Mouse (Mus musculus) heart, embryonic 10.5 days (tissue): ENCODE measurements around the gene Srbd1. TPM values are rescaled to one million over a fixed set of nuclear protein-coding genes. Genes with fewer than 3 reads are reported as not detected.

ENCODE experiments used
- DNase-seq: peaks from one replicate; pipeline ENCODE4 v3.0.0-alpha.2; 2017; ENCODE audit warnings: low spot score
- H3K27ac ChIP-seq: fragments of 300-500 bp; sonication (generic); 2 replicates; pipeline ENCODE4 v1.5.1; 2016; ENCODE audit warnings: mild to moderate bottlenecking
- H3K27me3 ChIP-seq: fragments of 300-500 bp; sonication (generic); 2 replicates; pipeline ENCODE4 v1.6.1; 2016; ENCODE audit warnings: mild to moderate bottlenecking; ENCODE audit not compliant: poor library complexity, insufficient read depth, severe bottlenecking
- H3K36me3 ChIP-seq: fragments of 300-500 bp; sonication (generic); 2 replicates; pipeline ENCODE4 v1.6.1; 2016; ENCODE audit warnings: mild to moderate bottlenecking, moderate library complexity
- H3K4me1 ChIP-seq: fragments of 300-500 bp; sonication (generic); 2 replicates; pipeline ENCODE4 v1.6.1; 2016; ENCODE audit warnings: mild to moderate bottlenecking
- H3K4me3 ChIP-seq: fragments of 300-500 bp; sonication (generic); 2 replicates; pipeline ENCODE4 v1.5.1; 2016; ENCODE audit warnings: mild to moderate bottlenecking, moderate library complexity
- H3K9me3 ChIP-seq: fragments of 300-500 bp; sonication (generic); 2 replicates; pipeline ENCODE4 v1.6.1; 2016; ENCODE audit warnings: mild to moderate bottlenecking, moderate library complexity
- WGBS: fragments of 180-500 bp; shearing (Covaris S2); methylation state at CpG from one replicate; pipeline ENCODE4 v1.1.7; 2016; 5-methylcytosine and 5-hydroxymethylcytosine counted together
- polyA plus RNA-seq: library from polyadenylated mRNA; unstranded; fragments of >200 nt; fragmentation: Nextera tagmentation; extraction: Ambion mirVana; gene quantifications from 2 replicates; pipeline ENCODE4 v1.2.1, GENCODE M21; 2016

Gene Srbd1
- polyA plus RNA-seq, 1 experiment from 2014 or later: 15.4 TPM

DNA sequence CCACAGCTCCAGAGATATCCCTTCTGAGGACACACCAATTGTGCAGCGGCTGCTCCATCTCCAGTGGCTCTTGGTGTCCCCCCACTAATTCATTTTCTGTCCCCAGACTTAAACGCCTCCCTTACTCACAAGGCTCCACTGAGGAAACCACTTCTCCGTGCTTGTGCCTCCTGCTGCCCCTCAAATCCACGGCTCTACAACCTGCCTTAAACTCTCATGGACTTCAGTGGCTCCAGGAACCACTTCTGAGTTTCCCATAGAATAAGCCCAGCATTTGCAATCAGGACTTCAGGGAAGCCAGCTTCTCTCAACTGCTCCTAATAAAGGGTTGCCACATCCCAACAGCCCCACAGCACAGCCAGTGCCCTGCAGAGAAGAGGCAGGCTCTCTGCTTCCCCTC is 200.2 kb downstream of the Srbd1 start:
- 80% methylated on average over 4 of the region's 4 CpGs for WGBS
- H3K4me3 ChIP-seq: no peak overlapping the region
- no peak overlapping the region for H3K27ac ChIP-seq
- DNase-seq: peak; percentile 61
- peaks cover 8% of the 10 kb centered on the region; the same call in 1 of the 2 replicates for H3K4me1 ChIP-seq
- H3K36me3 ChIP-seq: no peaks in the 10 kb centered on the region
- no peaks in the 10 kb centered on the region for H3K9me3 ChIP-seq
- H3K27me3 ChIP-seq: peaks cover 42% of the 10 kb centered on the region

DNA sequence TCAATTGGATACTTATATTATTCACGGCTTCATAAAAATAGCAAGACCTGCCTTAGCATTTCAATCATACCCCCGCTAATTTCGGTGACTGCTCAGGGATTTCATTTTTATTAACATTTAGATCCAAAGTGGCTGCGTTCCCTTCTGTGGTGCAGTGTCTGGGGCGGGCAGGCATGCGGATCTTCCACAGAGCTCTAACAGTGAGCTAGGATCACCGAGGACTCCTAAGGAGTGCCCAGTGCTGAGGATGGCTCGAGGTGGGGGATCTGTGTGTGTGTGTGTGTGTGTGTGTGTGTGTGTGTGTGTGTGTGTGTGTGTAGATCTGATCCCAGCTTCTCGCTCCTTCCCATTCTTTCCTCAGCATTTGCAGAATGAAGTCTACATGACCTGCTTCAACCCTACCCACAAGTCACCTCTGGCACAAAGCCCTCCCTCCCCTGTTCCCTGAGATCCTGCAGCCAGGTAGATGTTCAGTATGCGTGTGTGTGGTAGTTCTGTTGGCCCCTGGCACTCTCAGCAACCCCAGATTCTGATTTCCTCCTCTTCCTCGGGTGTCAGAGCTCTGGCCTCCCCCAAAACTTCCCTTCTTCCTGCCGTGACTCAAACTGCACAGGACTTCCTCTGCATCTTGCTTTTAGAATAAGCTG is 200.9 kb downstream of the Srbd1 start:
- Histone ChIP-seq H3K9me3 (no peaks in the 10 kb centered on the region), H3K27ac (no peak overlapping the region), H3K36me3 (no peaks in the 10 kb centered on the region), H3K4me3 (no peak overlapping the region), H3K4me1 (peaks cover 8% of the 10 kb centered on the region; the same call in 1 of the 2 replicates), H3K27me3 (peaks cover 42% of the 10 kb centered on the region)
- peak; percentile 58 for DNase-seq
- 70% methylated on average over 12 of the region's 12 CpGs for WGBS

DNA sequence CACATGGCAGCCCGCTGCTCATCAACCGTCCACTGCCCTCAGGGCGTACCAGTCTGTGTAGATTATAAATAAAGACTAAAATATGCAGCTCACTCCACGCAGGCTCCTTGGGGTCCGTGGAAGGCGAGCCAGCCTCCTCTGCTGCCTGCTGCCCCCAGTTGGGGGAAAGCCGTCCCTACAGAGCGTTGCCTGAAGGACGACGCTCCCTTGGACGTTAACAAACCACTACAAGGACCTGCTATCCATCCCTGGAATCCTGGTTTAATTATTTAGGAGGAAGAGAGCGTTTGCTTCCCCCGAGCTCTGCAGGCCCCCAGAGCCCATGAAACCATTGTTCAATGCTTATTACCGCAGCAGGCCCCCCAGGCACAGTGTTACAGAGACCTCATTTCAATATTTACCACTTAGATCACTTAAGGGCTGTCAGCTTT is 201.4 kb downstream of the Srbd1 start:
- H3K27me3 ChIP-seq: peaks cover 36% of the 10 kb centered on the region
- H3K27ac ChIP-seq: no peak overlapping the region
- peaks cover 8% of the 10 kb centered on the region; the same call in 1 of the 2 replicates for H3K4me1 ChIP-seq
- WGBS: 60% methylated on average over 14 of the region's 14 CpGs
- peak; percentile 52 for DNase-seq
- no peaks in the 10 kb centered on the region for H3K9me3 ChIP-seq
- H3K36me3 ChIP-seq: no peaks in the 10 kb centered on the region
- H3K4me3 ChIP-seq: no peak overlapping the region

DNA sequence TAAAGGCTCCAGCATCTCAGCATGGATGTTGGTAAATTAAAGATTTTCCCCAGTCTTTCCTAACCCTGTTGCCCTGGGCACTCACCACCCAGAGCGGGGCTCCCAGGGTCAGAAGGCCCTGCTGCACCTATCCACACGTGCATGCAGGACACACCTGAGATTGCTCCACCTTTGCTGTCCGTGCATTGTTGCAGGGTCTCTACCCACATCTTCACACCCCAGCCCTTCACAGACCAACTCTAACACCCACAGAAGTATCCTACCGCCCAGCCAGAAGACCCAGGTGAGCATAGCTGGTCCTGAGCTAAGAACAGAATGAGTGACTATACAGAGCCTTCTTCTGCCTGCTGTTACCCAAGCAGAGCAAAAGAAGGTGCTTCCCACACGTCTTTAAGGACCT is 201.9 kb downstream of the Srbd1 start:
- no peak overlapping the region for H3K4me3 ChIP-seq
- DNase-seq: peak; percentile 74
- H3K4me1 ChIP-seq: peaks cover 8% of the 10 kb centered on the region; the same call in 1 of the 2 replicates
- H3K9me3 ChIP-seq: no peaks in the 10 kb centered on the region
- WGBS: 78% methylated on average over 5 of the region's 5 CpGs
- H3K27ac ChIP-seq: no peak overlapping the region
- H3K27me3 ChIP-seq: peaks cover 31% of the 10 kb centered on the region
- no peaks in the 10 kb centered on the region for H3K36me3 ChIP-seq

DNA sequence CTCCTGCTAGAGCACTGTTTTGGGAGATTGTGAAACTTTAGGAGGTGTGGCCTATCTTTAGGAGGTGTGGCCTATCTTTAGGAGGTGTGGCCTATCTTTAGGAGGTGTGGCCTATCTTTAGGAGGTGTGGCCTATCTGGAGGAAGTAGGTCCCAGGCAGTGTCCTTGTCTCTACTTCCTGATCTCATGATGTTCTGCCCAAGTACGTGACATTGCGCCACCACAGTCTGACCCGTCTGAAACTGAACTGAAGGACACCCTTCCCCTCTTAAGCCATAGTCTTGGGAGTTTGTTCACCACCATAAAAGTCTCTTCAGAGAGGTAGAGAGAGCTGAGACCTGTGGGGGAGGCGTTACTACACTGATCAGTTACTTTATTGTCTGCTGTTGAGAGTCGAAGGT is 202.9 kb downstream of the Srbd1 start:
- Histone ChIP-seq H3K27ac (no peak overlapping the region), H3K4me1 (peaks cover 8% of the 10 kb centered on the region; the same call in 1 of the 2 replicates), H3K4me3 (no peak overlapping the region), H3K36me3 (no peaks in the 10 kb centered on the region), H3K27me3 (peaks cover 22% of the 10 kb centered on the region), H3K9me3 (no peaks in the 10 kb centered on the region; the same call in 1 of the 2 replicates)
- DNase-seq: no peak
- WGBS: 93% methylated on average over 5 of the region's 5 CpGs

DNA sequence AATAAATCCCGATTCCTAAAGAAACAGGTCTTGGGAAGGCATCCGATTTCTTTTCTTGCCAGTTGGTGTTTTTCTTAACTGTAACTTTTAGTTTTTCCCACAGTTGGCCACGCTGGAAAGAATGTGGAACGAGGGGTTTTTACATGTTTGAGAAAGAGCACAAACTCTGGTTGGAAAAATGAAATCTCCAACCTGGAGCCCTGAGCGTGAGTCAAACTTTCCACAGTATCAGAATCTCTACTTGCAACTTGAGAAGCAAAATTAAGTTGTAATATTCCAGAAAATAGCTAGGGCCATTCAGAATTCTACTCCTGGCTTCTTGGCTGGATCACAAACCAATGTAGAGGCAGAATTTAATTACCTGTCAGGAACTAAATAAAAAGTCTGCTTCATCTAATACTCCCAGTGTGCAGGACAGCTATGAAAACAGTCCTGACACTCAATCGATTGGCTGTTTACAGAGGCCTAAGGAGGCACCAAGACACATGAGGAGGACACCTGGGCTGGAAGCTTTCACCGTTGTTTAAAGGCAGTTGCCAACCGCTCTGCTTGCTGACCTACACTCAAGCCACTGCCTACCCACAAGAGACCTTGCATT is 203.7 kb downstream of the Srbd1 start:
- H3K9me3 ChIP-seq: no peaks in the 10 kb centered on the region; the same call in 1 of the 2 replicates
- H3K4me1 ChIP-seq: peaks cover 8% of the 10 kb centered on the region; the same call in 1 of the 2 replicates
- H3K4me3 ChIP-seq: no peak overlapping the region
- 76% methylated on average over 8 of the region's 8 CpGs for WGBS
- no peak for DNase-seq
- no peak overlapping the region for H3K27ac ChIP-seq
- H3K36me3 ChIP-seq: no peaks in the 10 kb centered on the region
- H3K27me3 ChIP-seq: peaks cover 19% of the 10 kb centered on the region

DNA sequence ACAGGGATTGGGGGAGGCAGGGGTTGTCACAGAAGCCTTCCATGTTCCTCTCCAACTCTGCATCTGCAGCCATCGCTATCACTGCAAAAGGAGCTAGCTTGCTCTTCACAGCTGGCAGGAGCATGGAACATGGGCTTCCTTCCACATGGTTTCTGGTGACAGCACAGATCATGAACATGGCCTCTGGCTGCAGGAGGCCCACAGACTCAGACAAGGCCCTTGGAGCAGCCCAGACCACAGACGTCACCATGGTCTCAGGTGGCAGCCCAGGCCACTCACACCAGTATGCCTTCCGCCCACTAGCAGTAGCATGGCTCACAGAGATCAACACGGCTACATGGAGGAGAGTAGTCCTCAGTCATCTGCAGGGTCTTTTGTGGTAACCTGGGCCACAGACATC is 207.8 kb downstream of the Srbd1 start:
- no peak overlapping the region for H3K27ac ChIP-seq
- no peaks in the 10 kb centered on the region for H3K36me3 ChIP-seq
- no peak for DNase-seq
- H3K4me1 ChIP-seq: no peaks in the 10 kb centered on the region
- H3K4me3 ChIP-seq: no peak overlapping the region
- peaks cover 8% of the 10 kb centered on the region for H3K27me3 ChIP-seq
- H3K9me3 ChIP-seq: no peaks in the 10 kb centered on the region; the same call in 1 of the 2 replicates
- 93% methylated on average over 4 of the region's 4 CpGs for WGBS

DNA sequence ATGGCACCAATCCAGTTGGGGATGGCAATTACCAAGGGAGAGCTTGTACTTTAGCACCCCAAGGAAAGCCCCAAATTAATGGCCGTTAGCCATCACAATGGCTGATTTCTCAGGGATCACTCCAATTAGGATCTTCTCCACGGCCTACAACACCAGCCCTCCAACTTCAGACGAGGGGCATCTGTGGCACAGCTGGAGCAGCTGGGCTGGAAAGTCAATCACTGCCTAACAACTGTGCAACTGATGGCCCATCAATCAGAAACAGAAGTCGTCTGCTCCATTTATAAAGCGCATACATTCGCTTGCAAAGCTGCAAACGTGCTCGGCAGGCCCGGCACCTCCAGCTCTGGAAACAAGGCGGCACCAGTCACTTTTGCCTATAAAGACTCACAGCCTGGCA is 209.7 kb downstream of the Srbd1 start:
- H3K27me3 ChIP-seq: peaks cover 22% of the 10 kb centered on the region
- no peaks in the 10 kb centered on the region; the same call in 1 of the 2 replicates for H3K9me3 ChIP-seq
- H3K27ac ChIP-seq: no peak overlapping the region
- no peaks in the 10 kb centered on the region for H3K36me3 ChIP-seq
- DNase-seq: no peak
- WGBS: 74% methylated on average over 10 of the region's 10 CpGs
- no peak overlapping the region for H3K4me3 ChIP-seq
- H3K4me1 ChIP-seq: peaks cover 8% of the 10 kb centered on the region; the same call in 1 of the 2 replicates

Other genes starting within 250 kb of the Srbd1 start
- 9.4 and 12.5 TPM in 2 replicates for gene Prkce, start 22.6 kb upstream of the Srbd1 start, polyA plus RNA-seq